Mouse (Mus musculus): ENCODE measurements around the gene Opa1. TPM values are rescaled to one million over a fixed set of nuclear protein-coding genes. Genes with fewer than 3 reads are reported as not detected.

The Opa1 gene
- polyA plus RNA-seq, 1 experiment from 2014 or later = 44.0 TPM

DNA sequence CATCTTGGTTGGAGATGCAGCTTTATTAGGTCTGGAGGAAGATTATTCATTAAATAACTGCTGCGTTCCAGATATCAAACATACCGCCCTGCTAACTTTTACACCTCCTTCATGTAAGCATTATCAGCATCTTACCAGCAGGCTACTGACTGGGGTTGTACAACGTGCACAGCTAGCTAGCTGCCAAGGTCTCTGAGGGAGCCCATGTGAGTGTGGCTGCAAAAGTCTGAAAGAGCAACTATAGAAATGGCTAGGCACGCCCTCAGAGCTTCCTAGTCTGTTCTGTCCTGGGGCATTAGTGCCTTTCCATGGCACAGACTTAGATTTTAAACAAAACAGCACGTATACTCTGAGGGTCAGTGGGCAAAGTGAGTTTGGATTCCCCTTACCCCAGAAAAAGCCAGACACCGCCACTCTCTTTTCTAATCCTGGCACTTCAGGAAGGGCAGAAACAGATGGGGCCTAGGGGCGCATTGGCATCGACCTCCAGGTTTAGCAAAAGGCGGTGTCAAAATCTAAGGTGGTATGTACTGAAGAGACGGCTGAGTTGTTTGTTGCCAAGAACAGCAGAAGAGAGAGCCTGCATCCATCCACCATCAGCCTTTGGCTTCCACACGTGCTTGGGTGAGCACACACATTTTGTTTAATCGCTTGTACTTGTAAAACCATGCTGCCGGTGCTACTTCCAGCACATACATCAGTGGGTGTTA is 80.1 kb downstream of the Opa1 start:
- Histone ChIP-seq H3K4me1 (ENCODE audit: control insufficient read depth, insufficient read depth, low read length) (peaks cover 8% of the 10 kb centered on the region; the same call in 1 of the 2 replicates), H3K27ac (ENCODE audit: low read depth, low read length) (no peak overlapping the region), H3K9ac (ENCODE audit: low read depth, low read length) (no peak overlapping the region), H3K36me3 (ENCODE audit: control insufficient read depth, insufficient read depth, low read length) (no peaks in the 10 kb centered on the region), H3K4me3 (ENCODE audit: low read length) (no peak overlapping the region), H3K9me3 (ENCODE audit: control insufficient read depth, low read length) (no peaks in the 10 kb centered on the region), H3K27me3 (ENCODE audit: control insufficient read depth, insufficient read depth, low read length) (no peaks in the 10 kb centered on the region), H3K4me2 (replicated peaks; ENCODE audit: low read depth, low read length) (no peak overlapping the region)
- 85% methylated on average over 13 of the region's 13 CpGs for WGBS
- no peak for ATAC-seq (ENCODE audit: low FRiP score, low TSS enrichment)

DNA sequence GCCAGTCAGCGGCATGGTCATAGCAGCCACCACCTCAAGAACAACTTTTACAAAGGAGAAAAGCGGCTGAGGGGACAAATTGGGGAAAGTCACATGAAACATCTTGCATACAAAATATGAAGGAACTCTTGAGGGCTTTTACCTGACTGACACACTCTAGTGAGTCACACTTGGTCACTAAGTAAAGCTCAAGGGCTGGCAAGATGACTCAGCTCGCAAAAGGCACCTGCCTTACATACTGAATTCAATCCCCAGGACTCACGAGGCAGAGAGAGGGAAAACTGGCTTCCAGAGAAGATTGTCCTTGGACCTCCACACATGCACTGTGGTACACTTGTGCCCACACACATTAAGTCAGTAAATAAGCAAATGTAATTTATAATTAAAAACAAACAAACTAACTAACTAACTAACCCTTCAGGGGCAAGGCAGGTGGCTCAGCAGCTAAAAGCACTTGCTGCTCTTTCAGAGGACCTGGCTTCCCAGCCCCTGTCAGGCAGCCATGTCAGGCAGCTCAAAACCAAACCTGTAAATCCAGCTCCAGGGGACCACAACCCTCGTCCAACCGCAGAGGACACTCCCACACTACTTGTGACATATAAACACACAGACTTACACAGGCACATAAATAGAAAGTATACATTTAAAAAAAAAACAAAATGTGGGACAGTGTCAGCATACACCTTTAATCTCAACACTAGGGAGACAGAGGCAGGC is 84.1 kb downstream of the Opa1 start:
- Histone ChIP-seq H3K9ac (ENCODE audit: low read depth, low read length) (no peak overlapping the region), H3K4me1 (ENCODE audit: control insufficient read depth, insufficient read depth, low read length) (peaks cover 12% of the 10 kb centered on the region; the same call in 1 of the 2 replicates), H3K9me3 (ENCODE audit: control insufficient read depth, low read length) (no peaks in the 10 kb centered on the region), H3K36me3 (ENCODE audit: control insufficient read depth, insufficient read depth, low read length) (no peaks in the 10 kb centered on the region), H3K4me2 (replicated peaks; ENCODE audit: low read depth, low read length) (no peak overlapping the region), H3K4me3 (ENCODE audit: low read length) (no peak overlapping the region), H3K27ac (ENCODE audit: low read depth, low read length) (peak overlapping the region; percentile 7; the same call in 1 of the 2 replicates), H3K27me3 (ENCODE audit: control insufficient read depth, insufficient read depth, low read length) (no peaks in the 10 kb centered on the region)
- ATAC-seq (ENCODE audit: low FRiP score, low TSS enrichment) = no peak
- 61% methylated on average over 6 of the region's 6 CpGs for WGBS

DNA sequence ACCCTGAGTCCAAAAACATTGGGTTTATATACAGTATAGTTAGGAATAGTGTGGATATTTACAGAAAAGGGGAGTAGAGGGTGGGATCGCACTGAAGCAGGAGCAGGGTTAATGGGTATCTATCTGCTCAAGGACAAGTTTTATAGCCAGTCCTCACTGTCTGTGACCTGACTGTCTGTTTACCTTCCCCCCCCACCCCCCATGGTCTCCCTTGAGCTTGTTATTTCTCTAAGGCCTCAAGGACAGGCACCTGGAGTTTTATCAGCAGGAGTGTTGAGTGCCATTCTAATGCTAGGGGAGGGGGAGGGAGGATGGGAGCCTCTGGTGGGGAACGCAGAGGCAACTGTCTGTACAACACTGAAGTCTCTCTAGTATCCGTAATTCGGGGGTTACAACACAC is 85.3 kb downstream of the Opa1 start:
- ATAC-seq (ENCODE audit: low FRiP score, low TSS enrichment) = no peak
- Histone ChIP-seq H3K4me3 (ENCODE audit: low read length) (no peak overlapping the region), H3K27ac (ENCODE audit: low read depth, low read length) (no peak overlapping the region), H3K9ac (ENCODE audit: low read depth, low read length) (no peak overlapping the region), H3K27me3 (ENCODE audit: control insufficient read depth, insufficient read depth, low read length) (no peaks in the 10 kb centered on the region), H3K4me2 (replicated peaks; ENCODE audit: low read depth, low read length) (no peak overlapping the region), H3K9me3 (ENCODE audit: control insufficient read depth, low read length) (no peaks in the 10 kb centered on the region), H3K4me1 (ENCODE audit: control insufficient read depth, insufficient read depth, low read length) (peaks cover 12% of the 10 kb centered on the region; the same call in 1 of the 2 replicates), H3K36me3 (ENCODE audit: control insufficient read depth, insufficient read depth, low read length) (no peaks in the 10 kb centered on the region)
- WGBS = 41% methylated on average over 4 of the region's 4 CpGs

DNA sequence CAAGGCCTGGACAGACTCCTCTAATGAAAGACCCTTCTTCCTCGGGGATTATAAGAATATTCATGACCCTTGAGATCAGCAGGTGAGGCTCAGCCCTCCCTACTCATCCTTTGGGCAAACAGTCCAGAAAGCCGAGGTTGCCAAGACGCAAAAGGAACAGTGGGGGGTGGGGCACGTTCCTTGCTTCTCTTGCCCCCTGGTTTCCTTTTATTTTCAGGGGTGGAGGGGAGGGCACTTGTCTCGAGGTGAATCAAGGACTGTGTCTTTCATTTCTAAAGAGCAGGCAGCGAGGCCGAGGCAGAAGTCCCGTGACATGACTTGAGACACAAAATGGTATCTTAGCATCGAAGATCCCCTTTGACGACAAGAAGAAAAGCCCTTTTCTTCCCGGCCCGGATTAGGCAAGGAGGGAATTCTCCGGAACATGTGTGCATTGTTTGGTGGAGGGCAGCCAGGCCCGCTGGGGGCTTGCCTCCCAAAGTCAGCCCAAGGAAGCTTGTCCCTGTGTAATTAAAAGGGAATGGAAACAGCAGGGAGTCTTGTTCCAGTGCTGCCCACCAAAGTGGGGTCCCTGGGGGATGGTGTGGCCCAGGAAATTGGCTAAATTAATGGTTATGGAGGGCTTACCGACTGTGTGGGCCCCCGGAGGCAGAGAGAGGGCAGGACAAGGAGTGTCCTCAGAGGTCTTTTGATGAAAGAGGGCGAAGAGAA is 88.0 kb downstream of the Opa1 start:
- Histone ChIP-seq H3K4me1 (ENCODE audit: control insufficient read depth, insufficient read depth, low read length) (peaks cover 12% of the 10 kb centered on the region; the same call in 1 of the 2 replicates), H3K27ac (ENCODE audit: low read depth, low read length) (0 out of 2 replicates have a peak overlapping the region, but pooled peaks have one; percentile 42), H3K4me3 (ENCODE audit: low read length) (no peak overlapping the region), H3K4me2 (replicated peaks; ENCODE audit: low read depth, low read length) (no peak overlapping the region), H3K9me3 (ENCODE audit: control insufficient read depth, low read length) (no peaks in the 10 kb centered on the region), H3K9ac (ENCODE audit: low read depth, low read length) (no peak overlapping the region), H3K36me3 (ENCODE audit: control insufficient read depth, insufficient read depth, low read length) (no peaks in the 10 kb centered on the region), H3K27me3 (ENCODE audit: control insufficient read depth, insufficient read depth, low read length) (no peaks in the 10 kb centered on the region)
- peak; percentile 55 for ATAC-seq (ENCODE audit: low FRiP score, low TSS enrichment)
- 29% methylated on average over 17 of the region's 17 CpGs for WGBS

DNA sequence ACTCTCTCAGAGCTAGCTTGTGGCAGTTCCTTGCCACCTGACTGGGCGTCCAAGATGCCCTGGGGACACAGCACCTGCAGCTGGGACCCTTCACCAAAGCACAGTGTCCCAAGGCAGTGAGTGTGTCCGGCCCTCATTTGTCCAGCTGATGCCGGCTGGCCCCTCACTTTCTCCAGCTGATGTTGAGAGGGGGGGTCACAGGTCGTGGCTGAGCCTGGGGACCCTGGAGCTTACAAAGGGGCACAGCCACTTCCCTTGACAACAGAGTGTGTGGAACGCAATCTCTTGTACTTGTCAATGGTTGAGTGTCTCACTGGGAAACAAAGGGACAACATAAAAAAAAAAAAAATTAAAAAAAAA is 88.5 kb downstream of the Opa1 start:
- H3K4me1 ChIP-seq (ENCODE audit: control insufficient read depth, insufficient read depth, low read length) = peaks cover 12% of the 10 kb centered on the region; the same call in 1 of the 2 replicates
- no peaks in the 10 kb centered on the region for H3K9me3 ChIP-seq (ENCODE audit: control insufficient read depth, low read length)
- no peaks in the 10 kb centered on the region for H3K36me3 ChIP-seq (ENCODE audit: control insufficient read depth, insufficient read depth, low read length)
- no peaks in the 10 kb centered on the region for H3K27me3 ChIP-seq (ENCODE audit: control insufficient read depth, insufficient read depth, low read length)
- no peak overlapping the region for H3K9ac ChIP-seq (ENCODE audit: low read depth, low read length)
- H3K27ac ChIP-seq (ENCODE audit: low read depth, low read length) = no peak overlapping the region
- H3K4me3 ChIP-seq (ENCODE audit: low read length) = no peak overlapping the region
- H3K4me2 ChIP-seq (replicated peaks; ENCODE audit: low read depth, low read length) = no peak overlapping the region
- ATAC-seq (ENCODE audit: low FRiP score, low TSS enrichment) = peak; percentile 55; the same call in 1 of the 2 replicates
- 33% methylated on average over 5 of the region's 5 CpGs for WGBS

DNA sequence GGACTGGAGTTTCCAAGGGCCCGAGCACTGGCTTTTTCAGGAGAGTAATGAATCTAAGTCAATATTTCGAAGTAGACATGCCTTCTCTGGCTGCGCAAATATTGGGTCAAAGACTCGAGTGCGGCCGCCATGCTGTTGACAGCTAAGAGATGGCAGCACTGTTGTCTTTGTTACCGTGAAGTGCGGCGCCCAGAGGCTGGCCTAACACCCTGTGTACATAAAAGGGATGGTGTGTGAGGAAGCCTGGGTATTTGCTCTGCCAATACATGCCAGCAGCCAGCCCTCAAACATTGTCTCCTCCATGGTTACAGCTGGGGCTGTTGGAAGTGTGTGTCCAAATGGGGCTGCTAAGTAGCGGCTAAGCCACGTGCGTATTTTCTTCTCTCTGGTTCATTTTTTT is 89.3 kb downstream of the Opa1 start:
- H3K9ac ChIP-seq (ENCODE audit: low read depth, low read length) = no peak overlapping the region
- no peak overlapping the region for H3K27ac ChIP-seq (ENCODE audit: low read depth, low read length)
- WGBS = 94% methylated on average over 12 of the region's 12 CpGs
- no peak overlapping the region for H3K4me2 ChIP-seq (replicated peaks; ENCODE audit: low read depth, low read length)
- H3K4me3 ChIP-seq (ENCODE audit: low read length) = no peak overlapping the region
- H3K36me3 ChIP-seq (ENCODE audit: control insufficient read depth, insufficient read depth, low read length) = no peaks in the 10 kb centered on the region
- H3K9me3 ChIP-seq (ENCODE audit: control insufficient read depth, low read length) = no peaks in the 10 kb centered on the region
- H3K27me3 ChIP-seq (ENCODE audit: control insufficient read depth, insufficient read depth, low read length) = no peaks in the 10 kb centered on the region
- no peak for ATAC-seq (ENCODE audit: low FRiP score, low TSS enrichment)
- H3K4me1 ChIP-seq (ENCODE audit: control insufficient read depth, insufficient read depth, low read length) = peaks cover 11% of the 10 kb centered on the region; the same call in 1 of the 2 replicates

DNA sequence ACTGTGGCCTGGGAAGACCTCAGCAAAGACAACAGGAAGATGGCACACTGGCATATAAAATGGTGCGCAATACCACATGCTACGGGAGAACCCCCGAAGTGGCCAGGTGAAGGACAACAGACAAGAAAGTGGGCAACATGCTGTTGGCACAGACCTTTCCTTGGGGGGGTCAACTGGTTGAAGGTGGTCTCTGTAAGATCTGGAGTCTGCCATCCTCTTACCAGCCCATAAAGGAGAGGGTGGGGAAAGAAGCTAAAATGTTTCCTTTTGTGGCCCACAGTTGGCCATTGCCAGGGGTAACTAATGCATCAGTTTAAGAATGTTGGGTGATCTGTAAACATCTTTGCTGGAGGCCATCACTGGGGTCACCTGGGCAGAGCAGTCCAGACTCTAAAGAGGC is 91.7 kb downstream of the Opa1 start:
- no peak overlapping the region for H3K27ac ChIP-seq (ENCODE audit: low read depth, low read length)
- H3K9ac ChIP-seq (ENCODE audit: low read depth, low read length) = no peak overlapping the region
- no peaks in the 10 kb centered on the region for H3K36me3 ChIP-seq (ENCODE audit: control insufficient read depth, insufficient read depth, low read length)
- no peaks in the 10 kb centered on the region for H3K9me3 ChIP-seq (ENCODE audit: control insufficient read depth, low read length)
- peaks cover 7% of the 10 kb centered on the region; the same call in 1 of the 2 replicates for H3K4me1 ChIP-seq (ENCODE audit: control insufficient read depth, insufficient read depth, low read length)
- 95% methylated on average over 3 of the region's 3 CpGs for WGBS
- ATAC-seq (ENCODE audit: low FRiP score, low TSS enrichment) = no peak
- H3K4me3 ChIP-seq (ENCODE audit: low read length) = no peak overlapping the region
- no peak overlapping the region for H3K4me2 ChIP-seq (replicated peaks; ENCODE audit: low read depth, low read length)
- no peaks in the 10 kb centered on the region for H3K27me3 ChIP-seq (ENCODE audit: control insufficient read depth, insufficient read depth, low read length)

DNA sequence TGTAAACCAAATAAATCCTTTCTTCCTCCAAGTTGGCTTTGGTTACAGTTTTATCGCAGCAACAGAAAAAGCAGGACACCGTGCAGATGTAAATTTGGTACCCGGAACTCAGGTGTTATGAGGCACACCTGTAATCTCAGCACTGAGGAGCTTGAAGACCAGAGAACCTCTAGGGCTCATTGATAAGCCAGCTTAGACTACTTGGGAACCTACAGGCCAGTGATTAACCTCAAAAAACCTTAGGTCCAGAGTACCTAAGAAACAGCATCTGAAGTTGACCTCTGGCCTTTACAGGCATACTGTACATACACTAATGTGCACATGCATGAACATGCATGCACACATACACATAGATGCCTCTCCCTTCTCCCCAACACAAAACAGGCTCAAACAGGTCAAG is 94.1 kb downstream of the Opa1 start:
- Histone ChIP-seq H3K27ac (ENCODE audit: low read depth, low read length) (no peak overlapping the region), H3K4me3 (ENCODE audit: low read length) (no peak overlapping the region), H3K27me3 (ENCODE audit: control insufficient read depth, insufficient read depth, low read length) (no peaks in the 10 kb centered on the region), H3K9ac (ENCODE audit: low read depth, low read length) (no peak overlapping the region), H3K36me3 (ENCODE audit: control insufficient read depth, insufficient read depth, low read length) (no peaks in the 10 kb centered on the region), H3K4me2 (replicated peaks; ENCODE audit: low read depth, low read length) (no peak overlapping the region), H3K9me3 (ENCODE audit: control insufficient read depth, low read length) (peaks cover 5% of the 10 kb centered on the region; the same call in 1 of the 2 replicates), H3K4me1 (ENCODE audit: control insufficient read depth, insufficient read depth, low read length) (no peaks in the 10 kb centered on the region)
- WGBS = 98% methylated on average over 3 of the region's 3 CpGs
- ATAC-seq (ENCODE audit: low FRiP score, low TSS enrichment) = no peak

Data from kidney, embryonic 14.5 days (tissue).